Mouse (Mus musculus): ENCODE results near the gene Aldoc.

DNA sequence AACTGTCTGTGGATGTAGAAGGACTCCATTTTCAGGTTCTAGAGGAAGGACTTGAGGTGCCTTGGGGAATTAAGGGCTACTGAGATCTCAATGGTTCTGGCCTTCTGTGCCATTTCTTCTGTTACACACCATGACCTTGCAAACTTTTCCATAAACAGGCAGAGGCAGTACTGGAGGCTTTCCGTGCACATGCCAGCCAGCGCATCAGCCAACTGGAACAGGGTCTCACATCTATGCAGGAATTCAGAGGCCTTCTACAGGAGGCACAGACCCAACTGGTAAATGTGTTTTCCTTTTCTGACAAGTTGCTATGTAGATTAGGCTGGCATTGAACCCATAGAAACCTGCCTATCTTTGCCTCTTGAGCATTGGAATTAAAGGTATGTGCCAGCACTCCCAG is 9.1 kb upstream of the Aldoc start:
- TF ChIP-seq USF1 (IDR thresholded peaks at IDR 0.05; ENCODE audit: low read depth) = no peak
- no peak for TF ChIP-seq SRF (IDR thresholded peaks at IDR 0.05; ENCODE audit: control insufficient read depth, insufficient read length, low read depth)
- TF ChIP-seq POLR2A (IDR thresholded peaks at IDR 0.05; ENCODE audit: insufficient read length, low read depth) = no peak
- no peak for TF ChIP-seq REST (IDR thresholded peaks at IDR 0.05; ENCODE audit: insufficient read depth, insufficient read length)
- no peak for TF ChIP-seq MAX (IDR thresholded peaks at IDR 0.05; ENCODE audit: low read depth)
- no peak for TF ChIP-seq POLR2AphosphoS2 (IDR thresholded peaks at IDR 0.05; ENCODE audit: insufficient read length, low read depth)

Measured in myocyte (in vitro differentiated cells).